Mouse (Mus musculus) kidney, embryonic 15.5 days (tissue): ENCODE data around the gene Gipc2. TPM values are rescaled to one million over a fixed set of nuclear protein-coding genes. Genes with fewer than 3 reads are reported as not detected.

Source experiments
- ATAC-seq: fragments of 200-750 bp; cut with Nextera tagmentation; replicated peaks from 2 replicates; pipeline ENCODE4 v1.8.0; 2017; ENCODE audit warnings: moderate TSS enrichment; ENCODE audit not compliant: low FRiP score
- H3K27ac ChIP-seq: fragments of 300-500 bp; sonication (generic); 2 replicates; pipeline ENCODE4 v1.5.1; 2015; ENCODE audit warnings: mild to moderate bottlenecking, inconsistent platforms
- H3K27me3 ChIP-seq: fragments of 300-500 bp; sonication (generic); 2 replicates; pipeline ENCODE4 v1.6.1; 2015; ENCODE audit warnings: inconsistent platforms
- H3K36me3 ChIP-seq: fragments of 300-500 bp; sonication (generic); 2 replicates; pipeline ENCODE4 v1.6.1; 2015; ENCODE audit warnings: inconsistent platforms
- H3K4me1 ChIP-seq: fragments of 300-500 bp; sonication (generic); 2 replicates; pipeline ENCODE4 v1.6.1; 2015; ENCODE audit warnings: inconsistent platforms
- H3K4me2 ChIP-seq: fragments of 300-500 bp; sonication (generic); 2 replicates; pipeline ENCODE4 v1.6.1; 2015; ENCODE audit warnings: moderate library complexity, mild to moderate bottlenecking, inconsistent platforms
- H3K4me3 ChIP-seq: fragments of 300-500 bp; sonication (generic); replicated peaks from 2 replicates; pipeline ENCODE4 v1.5.1; 2015; ENCODE audit warnings: mild to moderate bottlenecking, inconsistent platforms
- H3K9ac ChIP-seq: fragments of 300-500 bp; sonication (generic); 2 replicates; pipeline ENCODE4 v1.6.1; 2015; ENCODE audit warnings: mild to moderate bottlenecking, inconsistent platforms
- H3K9me3 ChIP-seq: fragments of 300-500 bp; sonication (generic); replicated peaks from 2 replicates; pipeline ENCODE4 v1.6.1; 2016; ENCODE audit warnings: inconsistent platforms
- WGBS: fragments of 180-500 bp; shearing (Covaris S2); methylation state at CpG from one replicate; pipeline ENCODE4 v1.1.7; 2015; ENCODE audit warnings: mixed read lengths; 5-methylcytosine and 5-hydroxymethylcytosine counted together
- polyA plus RNA-seq: library from polyadenylated mRNA; unstranded; fragments of >200 nt; fragmentation: Nextera tagmentation; extraction: Ambion mirVana; gene quantifications from 2 replicates; pipeline ENCODE4 v1.2.1, GENCODE M21; 2015

Gipc2 gene
- polyA plus RNA-seq, 1 experiment from 2014 or later, result 25.4 TPM

- Histone ChIP-seq H3K9me3 (no peaks in the 10 kb centered on the region; the same call in 1 of the 2 replicates), H3K27me3 (peaks cover 23% of the 10 kb centered on the region), H3K4me3 (peak overlapping the region; percentile 52), H3K9ac (peak overlapping the region; percentile 53; the same call in 1 of the 2 replicates), H3K36me3 (no peaks in the 10 kb centered on the region), H3K4me2 (peak overlapping the region; percentile 91), H3K4me1 (peaks cover 22% of the 10 kb centered on the region), H3K27ac (0 out of 2 replicates have a peak overlapping the region, but pooled peaks have one; percentile 59)
- WGBS, result 30% methylated on average over 9 of the region's 9 CpGs
- ATAC-seq, result no peak
Observed at GRCm38 (mm10) chr3:152165014-152165350, 1.0 kb downstream of the Gipc2 start.

GRCm38 (mm10) chr3:152163320-152163719, 2.7 kb downstream of the Gipc2 start:
- Histone ChIP-seq H3K9ac (no peak overlapping the region), H3K27me3 (peaks cover 21% of the 10 kb centered on the region), H3K4me3 (no peak overlapping the region), H3K36me3 (no peaks in the 10 kb centered on the region), H3K4me2 (no peak overlapping the region), H3K27ac (no peak overlapping the region), H3K9me3 (no peaks in the 10 kb centered on the region), H3K4me1 (peaks cover 22% of the 10 kb centered on the region)
- no peak for ATAC-seq
- WGBS, result 76% methylated on average over 8 of the region's 8 CpGs

- no peak overlapping the region for H3K4me3 ChIP-seq
- H3K27me3 ChIP-seq, result peaks cover 6% of the 10 kb centered on the region; the same call in 1 of the 2 replicates
- no peak overlapping the region for H3K9ac ChIP-seq
- no peaks in the 10 kb centered on the region for H3K36me3 ChIP-seq
- peaks cover 12% of the 10 kb centered on the region for H3K4me1 ChIP-seq
- no peak for ATAC-seq
- no peaks in the 10 kb centered on the region for H3K9me3 ChIP-seq
- no peak overlapping the region for H3K27ac ChIP-seq
- whole genome bisulfite sequencing, result 57% methylated on average over 4 of the region's 4 CpGs
- no peak overlapping the region for H3K4me2 ChIP-seq
Observed at GRCm38 (mm10) chr3:152160607-152161006, 5.4 kb downstream of the Gipc2 start.

- H3K9me3 ChIP-seq, result no peaks in the 10 kb centered on the region
- no peaks in the 10 kb centered on the region for H3K36me3 ChIP-seq
- H3K4me3 ChIP-seq, result no peak overlapping the region
- no peak overlapping the region for H3K27ac ChIP-seq
- no peak overlapping the region for H3K9ac ChIP-seq
- no peak for ATAC-seq
- no peaks in the 10 kb centered on the region for H3K27me3 ChIP-seq
- peaks cover 8% of the 10 kb centered on the region; the same call in 1 of the 2 replicates for H3K4me1 ChIP-seq
- H3K4me2 ChIP-seq, result no peak overlapping the region
Observed at GRCm38 (mm10) chr3:152159321-152159720, 6.7 kb downstream of the Gipc2 start.

GRCm38 (mm10) chr3:152158344-152159291, 7.4 kb downstream of the Gipc2 start:
- H3K4me3 ChIP-seq, result no peak overlapping the region
- H3K36me3 ChIP-seq, result no peaks in the 10 kb centered on the region
- H3K9me3 ChIP-seq, result no peaks in the 10 kb centered on the region
- no peaks in the 10 kb centered on the region for H3K27me3 ChIP-seq
- H3K9ac ChIP-seq, result no peak overlapping the region
- no peak overlapping the region for H3K4me2 ChIP-seq
- peaks cover 8% of the 10 kb centered on the region; the same call in 1 of the 2 replicates for H3K4me1 ChIP-seq
- H3K27ac ChIP-seq, result no peak overlapping the region
- no peak for ATAC-seq
- WGBS, result 81% methylated on average over 10 of the region's 10 CpGs

GRCm38 (mm10) chr3:152156816-152157496, 9.1 kb downstream of the Gipc2 start:
- no peak overlapping the region for H3K9ac ChIP-seq
- ATAC-seq, result peak; percentile 81
- 48% methylated on average over 23 of the region's 23 CpGs for WGBS
- H3K4me3 ChIP-seq, result no peak overlapping the region
- peak overlapping the region; percentile 43 for H3K4me2 ChIP-seq
- H3K27me3 ChIP-seq, result no peaks in the 10 kb centered on the region
- peaks cover 17% of the 10 kb centered on the region for H3K4me1 ChIP-seq
- H3K9me3 ChIP-seq, result no peaks in the 10 kb centered on the region
- no peaks in the 10 kb centered on the region for H3K36me3 ChIP-seq
- no peak overlapping the region for H3K27ac ChIP-seq

GRCm38 (mm10) chr3:152155296-152155948, 10.6 kb downstream of the Gipc2 start:
- Histone ChIP-seq H3K4me2 (no peak overlapping the region), H3K27ac (no peak overlapping the region), H3K4me3 (no peak overlapping the region), H3K27me3 (no peaks in the 10 kb centered on the region), H3K4me1 (peaks cover 19% of the 10 kb centered on the region), H3K36me3 (no peaks in the 10 kb centered on the region), H3K9me3 (no peaks in the 10 kb centered on the region), H3K9ac (no peak overlapping the region)
- no peak for ATAC-seq
- 67% methylated on average over 11 of the region's 11 CpGs for WGBS

GRCm38 (mm10) chr3:152154095-152154494, 11.9 kb downstream of the Gipc2 start:
- no peaks in the 10 kb centered on the region for H3K9me3 ChIP-seq
- ATAC-seq, result no peak
- no peak overlapping the region for H3K4me3 ChIP-seq
- WGBS, result 81% methylated on average over 5 of the region's 5 CpGs
- no peak overlapping the region for H3K4me2 ChIP-seq
- H3K27ac ChIP-seq, result no peak overlapping the region
- H3K9ac ChIP-seq, result no peak overlapping the region
- H3K27me3 ChIP-seq, result no peaks in the 10 kb centered on the region
- no peaks in the 10 kb centered on the region for H3K36me3 ChIP-seq
- H3K4me1 ChIP-seq, result peaks cover 27% of the 10 kb centered on the region

- H3K36me3 ChIP-seq, result no peaks in the 10 kb centered on the region
- H3K9me3 ChIP-seq, result no peaks in the 10 kb centered on the region
- no peaks in the 10 kb centered on the region for H3K27me3 ChIP-seq
- no peak overlapping the region for H3K27ac ChIP-seq
- H3K4me2 ChIP-seq, result no peak overlapping the region
- H3K4me3 ChIP-seq, result no peak overlapping the region
- peaks cover 30% of the 10 kb centered on the region for H3K4me1 ChIP-seq
- no peak overlapping the region for H3K9ac ChIP-seq
- 61% methylated on average over 2 of the region's 2 CpGs for WGBS
- ATAC-seq, result no peak
Observed at GRCm38 (mm10) chr3:152153152-152153551, 12.9 kb downstream of the Gipc2 start.

GRCm38 (mm10) chr3:152152483-152152804, 13.6 kb downstream of the Gipc2 start:
- peak; percentile 33 for ATAC-seq
- Histone ChIP-seq H3K4me3 (no peak overlapping the region), H3K27ac (no peak overlapping the region), H3K9me3 (no peaks in the 10 kb centered on the region), H3K27me3 (no peaks in the 10 kb centered on the region), H3K36me3 (no peaks in the 10 kb centered on the region), H3K9ac (no peak overlapping the region), H3K4me2 (no peak overlapping the region), H3K4me1 (peaks cover 36% of the 10 kb centered on the region)
- WGBS, result 95% methylated on average over 1 of the region's 1 CpGs

GRCm38 (mm10) chr3:152151725-152152482, 14.1 kb downstream of the Gipc2 start:
- no peak overlapping the region for H3K27ac ChIP-seq
- H3K9me3 ChIP-seq, result no peaks in the 10 kb centered on the region
- WGBS, result 50% methylated on average over 29 of the region's 29 CpGs
- H3K4me3 ChIP-seq, result peak overlapping the region; percentile 10; the same call in 1 of the 2 replicates
- peak overlapping the region; percentile 49 for H3K4me2 ChIP-seq
- no peaks in the 10 kb centered on the region for H3K27me3 ChIP-seq
- no peaks in the 10 kb centered on the region for H3K36me3 ChIP-seq
- ATAC-seq, result peak; percentile 43
- peaks cover 36% of the 10 kb centered on the region for H3K4me1 ChIP-seq
- H3K9ac ChIP-seq, result no peak overlapping the region
